Mouse (Mus musculus): ENCODE results near the gene Rps28.

The Rps28 gene

DNA sequence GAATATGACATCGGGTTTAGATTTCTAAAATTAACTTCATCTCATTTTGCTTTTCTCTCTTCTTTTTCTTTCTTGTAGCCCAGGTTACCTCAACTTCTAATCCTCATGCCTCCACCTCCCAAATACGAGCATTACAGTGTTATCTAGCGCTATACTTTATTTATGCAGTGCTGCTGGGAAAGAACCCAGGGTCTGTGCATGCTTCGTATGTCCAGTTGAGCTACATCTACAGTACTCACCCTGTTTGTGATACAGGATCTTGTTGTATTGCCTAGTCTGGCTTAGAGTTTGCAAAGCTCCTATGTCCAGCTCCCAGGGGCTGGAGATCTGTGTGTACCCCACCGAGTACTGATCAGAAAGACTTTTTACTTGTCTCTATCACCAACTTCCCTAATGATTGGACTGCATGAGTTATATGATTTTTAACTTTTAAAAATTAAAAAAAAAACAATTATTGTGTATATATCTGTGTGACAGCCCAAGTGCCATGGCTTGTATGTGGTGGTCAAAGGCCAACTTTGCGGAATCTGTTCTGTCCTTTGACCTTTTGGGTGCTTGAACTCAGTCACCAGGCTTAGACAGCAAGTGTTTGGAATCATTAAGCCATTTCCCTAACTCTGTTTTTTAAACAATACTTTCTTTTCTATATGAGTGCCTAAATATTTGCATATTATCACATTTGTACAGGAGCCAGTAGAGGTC is 50.3 kb downstream of the Rps28 start:
- no peak for DNase-seq (ENCODE audit: low spot score in 2 of 2)

DNA sequence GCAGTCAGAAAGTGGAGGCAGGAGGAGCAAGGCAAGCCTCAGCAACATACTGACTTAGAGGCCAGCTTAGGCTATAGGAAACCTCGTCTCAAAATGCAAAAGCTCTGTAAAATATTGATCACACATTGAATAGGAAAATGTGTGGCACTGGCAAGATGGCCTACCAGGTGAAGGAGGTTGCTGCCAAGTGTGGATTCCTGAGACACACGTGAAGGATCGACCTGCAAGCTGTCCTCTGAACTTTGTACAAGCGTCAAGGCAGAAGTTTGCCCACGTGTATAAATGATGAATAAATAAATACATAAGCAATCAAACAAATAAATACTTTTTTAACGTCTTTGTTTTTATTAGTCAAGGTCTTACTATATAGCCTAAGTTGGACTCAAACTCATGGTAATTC is 50.9 kb downstream of the Rps28 start:
- no peak for DNase-seq (ENCODE audit: low spot score in 2 of 2)

GRCm38 (mm10) chr17:33771617-33772016 is 52.7 kb downstream of the Rps28 start:
- DNase-seq (ENCODE audit: low spot score in 2 of 2) = no peak

Measured in spleen, postnatal 14 days (tissue).